22 mouse cellular contexts compared by ENCODE assay signal in the genomic region with DNA sequence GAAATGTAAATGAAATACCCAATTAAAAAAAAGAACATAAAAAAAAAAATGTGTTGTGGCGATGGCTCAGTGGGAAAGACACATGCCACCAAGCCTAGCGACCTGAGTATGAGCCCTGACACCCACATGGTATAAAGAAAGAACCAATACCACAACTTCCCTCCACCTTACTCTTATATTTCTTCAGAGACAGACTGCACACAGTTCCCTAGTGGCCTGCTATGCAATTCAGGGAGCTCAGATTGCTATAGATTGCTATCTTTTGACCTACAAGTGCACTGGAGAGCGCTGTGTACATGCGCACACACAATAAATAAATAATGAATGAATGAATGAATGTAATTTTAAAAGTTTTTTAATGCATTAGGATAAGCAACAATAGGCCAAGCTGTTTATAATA. TPM values are rescaled to one million over a fixed set of nuclear protein-coding genes. Genes with fewer than 3 reads are reported as not detected.
"Had no signal": no experiment of that assay in that cellular context is flagged by ENCODE, and none has a peak within 500 bp of the region (broad histone marks: within the 10 kb centered on the region; RNA-seq: fewer than 3 reads in every experiment).

No protein-coding gene starts in this region.

- H3K9me3 ChIP-seq: lung, embryonic 15.5 days; midbrain, embryonic 10.5 days; midbrain, embryonic 12.5 days; neural tube, embryonic 13.5 days; neural tube, embryonic 15.5 days had no signal

- H3K4me3 ChIP-seq: lung, embryonic 15.5 days; midbrain, embryonic 10.5 days; midbrain, embryonic 12.5 days; myocyte; neural tube, embryonic 13.5 days; neural tube, embryonic 15.5 days had no signal

- H3K36me3 ChIP-seq: lung, embryonic 15.5 days; midbrain, embryonic 10.5 days; midbrain, embryonic 12.5 days; neural tube, embryonic 13.5 days; neural tube, embryonic 15.5 days had no signal

- ATAC-seq: midbrain, embryonic 16.5 days had no signal

- H3K9ac ChIP-seq: liver, embryonic 14.5 days; lung, embryonic 15.5 days; midbrain, embryonic 12.5 days; neural tube, embryonic 13.5 days; neural tube, embryonic 15.5 days had no signal

- H3K27ac ChIP-seq: liver, embryonic 14.5 days; lung, embryonic 15.5 days; midbrain, embryonic 10.5 days; midbrain, embryonic 12.5 days; neural tube, embryonic 13.5 days; neural tube, embryonic 15.5 days had no signal

- H3K4me2 ChIP-seq: lung, embryonic 15.5 days; midbrain, embryonic 12.5 days; neural tube, embryonic 13.5 days; neural tube, embryonic 15.5 days had no signal

- DNase-seq: lung, adult 18-20 months; lung, postnatal 10 days; lung, postnatal 4 days; midbrain, embryonic 14.5 days; retina, postnatal 1 day; right cerebral cortex, adult 18-20 months; right cerebral cortex, postnatal 25 days; right cerebral cortex, postnatal 4 days; spleen, adult 18-20 months; thymus, adult 2 months; thymus, postnatal 25 days; thymus, postnatal 4 days had no signal

- H3K27me3 ChIP-seq: lung, embryonic 15.5 days; midbrain, embryonic 12.5 days; neural tube, embryonic 13.5 days; neural tube, embryonic 15.5 days had no signal

RNA-seq across cellular contexts. Expression of a gene that starts 33.7 kb away (rescaled TPM):
- polyA plus RNA-seq: midbrain, embryonic 12.5 days; neural tube, embryonic 11.5 days; small intestine, adult 2 months had no signal
